Mouse (Mus musculus): ENCODE measurements around the gene Mad1l1. TPM values are rescaled to one million over a fixed set of nuclear protein-coding genes. Genes with fewer than 3 reads are reported as not detected.
A peak's percentile ranks its signal among the peaks of the same experiment; 100 is the strongest.

Gene Mad1l1
- polyA plus RNA-seq, 1 experiment from 2014 or later, result 43.7 TPM

- no peak overlapping the region for H3K27ac ChIP-seq (replicated peaks; ENCODE audit: low read depth, low read length)
- H3K9ac ChIP-seq (replicated peaks; ENCODE audit: low read length), result no peak overlapping the region
- no peak overlapping the region for H3K4me2 ChIP-seq (ENCODE audit: low read depth, low read length)
- H3K4me3 ChIP-seq (ENCODE audit: low read depth, low read length), result no peak overlapping the region
- no peaks in the 10 kb centered on the region for H3K27me3 ChIP-seq (ENCODE audit: control insufficient read depth, insufficient read depth, low read length)
- ATAC-seq (replicated peaks; ENCODE audit: insufficient number of reproducible peaks, low FRiP score, low TSS enrichment, low read depth) (no peak), DNase-seq (ENCODE audit: low spot score) (no peak)
- 0 out of 2 replicates have a peak, but pooled peaks cover 2% of the 10 kb centered on the region for H3K4me1 ChIP-seq (ENCODE audit: control insufficient read depth, insufficient read depth, low read length)
- H3K36me3 ChIP-seq (replicated peaks; ENCODE audit: control insufficient read depth, insufficient read depth, low read depth, low read length), result no peaks in the 10 kb centered on the region
- H3K9me3 ChIP-seq (replicated peaks; ENCODE audit: control insufficient read depth, low read length), result no peaks in the 10 kb centered on the region
Observed at GRCm38 (mm10) chr5:140117968-140118367, 203.4 kb downstream of the Mad1l1 start.

- Histone ChIP-seq H3K27me3 (ENCODE audit: control insufficient read depth, insufficient read depth, low read length) (no peaks in the 10 kb centered on the region), H3K4me1 (ENCODE audit: control insufficient read depth, insufficient read depth, low read length) (no peaks in the 10 kb centered on the region), H3K9ac (replicated peaks; ENCODE audit: low read length) (no peak overlapping the region), H3K36me3 (replicated peaks; ENCODE audit: control insufficient read depth, insufficient read depth, low read depth, low read length) (no peaks in the 10 kb centered on the region), H3K4me2 (ENCODE audit: low read depth, low read length) (no peak overlapping the region), H3K27ac (replicated peaks; ENCODE audit: low read depth, low read length) (peak overlapping the region; percentile 28; the same call in 1 of the 2 replicates), H3K4me3 (ENCODE audit: low read depth, low read length) (no peak overlapping the region), H3K9me3 (replicated peaks; ENCODE audit: control insufficient read depth, low read length) (no peaks in the 10 kb centered on the region)
- DNase-seq (ENCODE audit: low spot score) (no peak), ATAC-seq (replicated peaks; ENCODE audit: insufficient number of reproducible peaks, low FRiP score, low TSS enrichment, low read depth) (no peak)
- 59% methylated on average over 8 of the region's 8 CpGs for WGBS
Observed at GRCm38 (mm10) chr5:140115434-140116271, 205.7 kb downstream of the Mad1l1 start.

GRCm38 (mm10) chr5:140114512-140115060 is 206.8 kb downstream of the Mad1l1 start:
- H3K27ac ChIP-seq (replicated peaks; ENCODE audit: low read depth, low read length), result no peak overlapping the region
- no peaks in the 10 kb centered on the region for H3K36me3 ChIP-seq (replicated peaks; ENCODE audit: control insufficient read depth, insufficient read depth, low read depth, low read length)
- no peaks in the 10 kb centered on the region for H3K27me3 ChIP-seq (ENCODE audit: control insufficient read depth, insufficient read depth, low read length)
- no peak for DNase-seq (ENCODE audit: low spot score)
- H3K4me1 ChIP-seq (ENCODE audit: control insufficient read depth, insufficient read depth, low read length), result no peaks in the 10 kb centered on the region
- H3K9me3 ChIP-seq (replicated peaks; ENCODE audit: control insufficient read depth, low read length), result no peaks in the 10 kb centered on the region
- 89% methylated on average over 3 of the region's 3 CpGs for WGBS
- H3K9ac ChIP-seq (replicated peaks; ENCODE audit: low read length), result no peak overlapping the region
- no peak overlapping the region for H3K4me2 ChIP-seq (ENCODE audit: low read depth, low read length)
- no peak for ATAC-seq (replicated peaks; ENCODE audit: insufficient number of reproducible peaks, low FRiP score, low TSS enrichment, low read depth)
- H3K4me3 ChIP-seq (ENCODE audit: low read depth, low read length), result no peak overlapping the region

- Histone ChIP-seq H3K4me1 (ENCODE audit: control insufficient read depth, insufficient read depth, low read length) (no peaks in the 10 kb centered on the region), H3K9me3 (replicated peaks; ENCODE audit: control insufficient read depth, low read length) (no peaks in the 10 kb centered on the region), H3K4me3 (ENCODE audit: low read depth, low read length) (no peak overlapping the region), H3K4me2 (ENCODE audit: low read depth, low read length) (no peak overlapping the region), H3K27me3 (ENCODE audit: control insufficient read depth, insufficient read depth, low read length) (no peaks in the 10 kb centered on the region), H3K27ac (replicated peaks; ENCODE audit: low read depth, low read length) (no peak overlapping the region), H3K36me3 (replicated peaks; ENCODE audit: control insufficient read depth, insufficient read depth, low read depth, low read length) (no peaks in the 10 kb centered on the region), H3K9ac (replicated peaks; ENCODE audit: low read length) (no peak overlapping the region)
- DNase-seq (ENCODE audit: low spot score), result no peak
- ATAC-seq (replicated peaks; ENCODE audit: insufficient number of reproducible peaks, low FRiP score, low TSS enrichment, low read depth), result no peak
- 86% methylated on average over 2 of the region's 2 CpGs for WGBS
Observed at GRCm38 (mm10) chr5:140113281-140113680, 208.1 kb downstream of the Mad1l1 start.

DNA sequence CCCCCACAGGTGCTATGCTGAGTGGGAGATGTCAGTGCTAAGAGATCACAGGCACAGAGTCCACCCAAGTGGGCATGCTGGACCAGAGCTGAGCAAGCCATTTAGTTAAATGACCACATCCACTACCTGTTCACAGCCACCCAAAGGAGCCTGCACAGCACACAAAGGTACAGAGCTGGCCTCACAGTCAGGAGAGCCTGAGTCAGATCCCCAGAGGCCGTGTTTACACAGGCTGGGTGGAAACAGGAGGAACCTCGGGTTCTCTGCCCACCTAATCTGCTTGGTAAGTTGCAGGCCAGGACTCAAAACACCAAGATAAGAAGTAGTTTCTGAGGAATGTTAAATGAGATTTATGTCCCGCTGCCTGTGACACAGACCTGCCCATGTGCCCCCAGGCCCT is 211.3 kb downstream of the Mad1l1 start:
- no peaks in the 10 kb centered on the region for H3K9me3 ChIP-seq (replicated peaks; ENCODE audit: control insufficient read depth, low read length)

GRCm38 (mm10) chr5:140107907-140108306 is 213.4 kb downstream of the Mad1l1 start:
- Histone ChIP-seq H3K4me1 (ENCODE audit: control insufficient read depth, insufficient read depth, low read length) (no peaks in the 10 kb centered on the region), H3K27me3 (ENCODE audit: control insufficient read depth, insufficient read depth, low read length) (no peaks in the 10 kb centered on the region), H3K9me3 (replicated peaks; ENCODE audit: control insufficient read depth, low read length) (no peaks in the 10 kb centered on the region), H3K4me3 (ENCODE audit: low read depth, low read length) (no peak overlapping the region), H3K9ac (replicated peaks; ENCODE audit: low read length) (no peak overlapping the region), H3K4me2 (ENCODE audit: low read depth, low read length) (no peak overlapping the region), H3K27ac (replicated peaks; ENCODE audit: low read depth, low read length) (no peak overlapping the region), H3K36me3 (replicated peaks; ENCODE audit: control insufficient read depth, insufficient read depth, low read depth, low read length) (no peaks in the 10 kb centered on the region)
- 86% methylated on average over 2 of the region's 2 CpGs for WGBS
- ATAC-seq (replicated peaks; ENCODE audit: insufficient number of reproducible peaks, low FRiP score, low TSS enrichment, low read depth) (no peak), DNase-seq (ENCODE audit: low spot score) (no peak)

More for the DNA sequence above, 211.3 kb downstream of the Mad1l1 start:
- Histone ChIP-seq H3K27me3 (ENCODE audit: control insufficient read depth, insufficient read depth, low read length) (no peaks in the 10 kb centered on the region), H3K4me3 (ENCODE audit: low read depth, low read length) (no peak overlapping the region), H3K36me3 (replicated peaks; ENCODE audit: control insufficient read depth, insufficient read depth, low read depth, low read length) (no peaks in the 10 kb centered on the region), H3K9ac (replicated peaks; ENCODE audit: low read length) (no peak overlapping the region), H3K27ac (replicated peaks; ENCODE audit: low read depth, low read length) (no peak overlapping the region), H3K4me2 (ENCODE audit: low read depth, low read length) (no peak overlapping the region), H3K4me1 (ENCODE audit: control insufficient read depth, insufficient read depth, low read length) (no peaks in the 10 kb centered on the region)
- no peak for DNase-seq (ENCODE audit: low spot score)
- ATAC-seq (replicated peaks; ENCODE audit: insufficient number of reproducible peaks, low FRiP score, low TSS enrichment, low read depth), result no peak
- WGBS, result 63% methylated on average over 3 of the region's 3 CpGs

GRCm38 (mm10) chr5:140106051-140106450 is 215.3 kb downstream of the Mad1l1 start:
- 89% methylated on average over 3 of the region's 3 CpGs for WGBS
- Histone ChIP-seq H3K4me1 (ENCODE audit: control insufficient read depth, insufficient read depth, low read length) (no peaks in the 10 kb centered on the region), H3K27me3 (ENCODE audit: control insufficient read depth, insufficient read depth, low read length) (no peaks in the 10 kb centered on the region), H3K4me3 (ENCODE audit: low read depth, low read length) (no peak overlapping the region), H3K4me2 (ENCODE audit: low read depth, low read length) (no peak overlapping the region), H3K9ac (replicated peaks; ENCODE audit: low read length) (no peak overlapping the region), H3K27ac (replicated peaks; ENCODE audit: low read depth, low read length) (no peak overlapping the region), H3K36me3 (replicated peaks; ENCODE audit: control insufficient read depth, insufficient read depth, low read depth, low read length) (no peaks in the 10 kb centered on the region), H3K9me3 (replicated peaks; ENCODE audit: control insufficient read depth, low read length) (no peaks in the 10 kb centered on the region)
- DNase-seq (ENCODE audit: low spot score), result no peak
- ATAC-seq (replicated peaks; ENCODE audit: insufficient number of reproducible peaks, low FRiP score, low TSS enrichment, low read depth), result no peak

DNA sequence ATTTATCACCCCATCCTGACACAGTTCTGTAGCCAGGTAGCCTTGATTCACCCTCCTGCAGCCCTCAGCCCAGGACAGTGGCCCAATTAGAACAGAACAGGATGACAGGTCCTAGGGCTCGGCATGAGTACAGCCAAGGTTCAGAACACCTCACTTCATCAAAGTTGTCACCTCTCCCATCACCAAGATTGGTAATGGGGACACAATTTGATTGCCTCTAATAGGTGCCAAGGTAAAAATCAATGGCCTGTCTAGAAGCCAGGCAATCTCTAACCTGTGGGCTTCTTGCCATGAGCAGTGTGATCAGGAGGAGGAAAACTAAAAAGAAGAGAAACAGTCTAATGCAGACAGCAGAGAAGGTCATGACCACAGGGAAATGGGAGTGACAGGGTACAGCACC is 216.5 kb downstream of the Mad1l1 start:
- Histone ChIP-seq H3K4me2 (ENCODE audit: low read depth, low read length) (no peak overlapping the region), H3K4me3 (ENCODE audit: low read depth, low read length) (no peak overlapping the region), H3K27ac (replicated peaks; ENCODE audit: low read depth, low read length) (no peak overlapping the region), H3K27me3 (ENCODE audit: control insufficient read depth, insufficient read depth, low read length) (no peaks in the 10 kb centered on the region), H3K36me3 (replicated peaks; ENCODE audit: control insufficient read depth, insufficient read depth, low read depth, low read length) (no peaks in the 10 kb centered on the region), H3K9me3 (replicated peaks; ENCODE audit: control insufficient read depth, low read length) (no peaks in the 10 kb centered on the region), H3K9ac (replicated peaks; ENCODE audit: low read length) (no peak overlapping the region), H3K4me1 (ENCODE audit: control insufficient read depth, insufficient read depth, low read length) (no peaks in the 10 kb centered on the region)
- 84% methylated on average over 1 of the region's 1 CpGs for WGBS
- DNase-seq (ENCODE audit: low spot score) (no peak), ATAC-seq (replicated peaks; ENCODE audit: insufficient number of reproducible peaks, low FRiP score, low TSS enrichment, low read depth) (no peak)
